Comparison of ENCODE assay signal across 14 mouse cellular contexts in genomic region chr3:52091261-52091797, GRCm38 (mm10). TPM values are rescaled to one million over a fixed set of nuclear protein-coding genes. Genes with fewer than 3 reads are reported as not detected.
DNase-seq lines count a peak whose midpoint lies in the region; ATAC-seq lines count a peak whose summit lies in the region.
"Had no signal": no experiment of that assay in that cellular context is flagged by ENCODE, and none has a peak within 500 bp of the region (broad histone marks: within the 10 kb centered on the region; RNA-seq: fewer than 3 reads in every experiment).

No protein-coding gene starts in this region.

- H3K27me3 ChIP-seq in heart, embryonic 12.5 days (replicated peaks): no peaks in the 10 kb centered on the region
- no peaks in the 10 kb centered on the region for H3K27me3 ChIP-seq in embryonic facial prominence, embryonic 13.5 days
- H3K27me3 ChIP-seq in stomach, embryonic 14.5 days (ENCODE audit: control insufficient read depth, insufficient read depth, low read length): no peaks in the 10 kb centered on the region
- H3K27me3 ChIP-seq: midbrain, embryonic 15.5 days had no signal

- ATAC-seq in heart, embryonic 12.5 days (ENCODE audit: insufficient number of reproducible peaks, low FRiP score): no peak
- ATAC-seq in embryonic facial prominence, embryonic 13.5 days (ENCODE audit: insufficient number of reproducible peaks, insufficient read depth, low FRiP score, low TSS enrichment, low read depth): no peak
- peak; percentile 53; the same call in 1 of the 2 replicates for ATAC-seq in stomach, embryonic 14.5 days (ENCODE audit: insufficient number of reproducible peaks, insufficient read depth, low FRiP score, low read depth)
- ATAC-seq in inflammation-experienced regulatory T-cells, adult 6 months: no peak
- ATAC-seq: midbrain, embryonic 15.5 days had no signal

- intact Hi-C loops in gastrocnemius, postnatal 36 days (cut with DNase I): no loop called here

- no peak overlapping the region for H3K4me3 ChIP-seq in heart, embryonic 12.5 days
- H3K4me3 ChIP-seq in embryonic facial prominence, embryonic 13.5 days: no peak overlapping the region
- no peak overlapping the region for H3K4me3 ChIP-seq in stomach, embryonic 14.5 days (ENCODE audit: low read depth, low read length)
- H3K4me3 ChIP-seq: midbrain, embryonic 15.5 days had no signal

- peaks cover 44% of the 10 kb centered on the region for H3K4me1 ChIP-seq in heart, embryonic 12.5 days (replicated peaks)
- peaks cover 42% of the 10 kb centered on the region for H3K4me1 ChIP-seq in embryonic facial prominence, embryonic 13.5 days
- H3K4me1 ChIP-seq in stomach, embryonic 14.5 days (ENCODE audit: control insufficient read depth, insufficient read depth, low read length): peaks cover 32% of the 10 kb centered on the region

- H3K27ac ChIP-seq in heart, embryonic 12.5 days (ENCODE audit: poor library complexity, severe bottlenecking): peak overlapping the region; percentile 8; the same call in 1 of the 2 replicates
- peak overlapping the region; percentile 75 for H3K27ac ChIP-seq in embryonic facial prominence, embryonic 13.5 days
- H3K27ac ChIP-seq in stomach, embryonic 14.5 days (ENCODE audit: low read length): peak overlapping the region; percentile 17; the same call in 1 of the 2 replicates
- H3K27ac ChIP-seq: midbrain, embryonic 15.5 days had no signal

- H3K4me2 ChIP-seq in heart, embryonic 12.5 days: no peak overlapping the region; the same call in 1 of the 2 replicates
- no peak overlapping the region for H3K4me2 ChIP-seq in embryonic facial prominence, embryonic 13.5 days
- no peak overlapping the region; the same call in 1 of the 2 replicates for H3K4me2 ChIP-seq in stomach, embryonic 14.5 days (replicated peaks; ENCODE audit: low read depth, low read length)
- H3K4me2 ChIP-seq: midbrain, embryonic 15.5 days had no signal

- 0 out of 2 replicates have a peak, but pooled peaks cover 3% of the 10 kb centered on the region for H3K9me3 ChIP-seq in heart, embryonic 12.5 days (replicated peaks)
- H3K9me3 ChIP-seq in embryonic facial prominence, embryonic 13.5 days: no peaks in the 10 kb centered on the region
- H3K9me3 ChIP-seq in stomach, embryonic 14.5 days (ENCODE audit: control insufficient read depth, low read depth, low read length): no peaks in the 10 kb centered on the region
- H3K9me3 ChIP-seq: midbrain, embryonic 15.5 days had no signal

- no peak overlapping the region for H3K9ac ChIP-seq in heart, embryonic 12.5 days
- no peak overlapping the region for H3K9ac ChIP-seq in embryonic facial prominence, embryonic 13.5 days
- H3K9ac ChIP-seq in stomach, embryonic 14.5 days (replicated peaks; ENCODE audit: low read depth, low read length): no peak overlapping the region
- H3K9ac ChIP-seq: midbrain, embryonic 15.5 days had no signal

- 29% methylated on average over 7 of the region's 7 CpGs for WGBS in heart, embryonic 12.5 days
- 16% methylated on average over 7 of the region's 7 CpGs for WGBS in embryonic facial prominence, embryonic 13.5 days
- 28% methylated on average over 7 of the region's 7 CpGs for WGBS in stomach, embryonic 14.5 days

- DNase-seq in heart, adult 11 months: no peak
- peak; percentile 21 to 50 for DNase-seq in kidney, postnatal 4 days
- DNase-seq in kidney, postnatal 36 days: no peak
- DNase-seq in gastrocnemius, postnatal 36 days: no peak
- DNase-seq: adrenal gland, postnatal 14 days; B cell, adult 2 months; cerebellum, postnatal 36 days; left cerebral cortex, postnatal 4 days; lung, postnatal 36 days had no signal

- no peaks in the 10 kb centered on the region for H3K36me3 ChIP-seq in heart, embryonic 12.5 days
- no peaks in the 10 kb centered on the region for H3K36me3 ChIP-seq in embryonic facial prominence, embryonic 13.5 days
- H3K36me3 ChIP-seq in stomach, embryonic 14.5 days (ENCODE audit: control insufficient read depth, insufficient read depth, low read length): no peaks in the 10 kb centered on the region
- H3K36me3 ChIP-seq: midbrain, embryonic 15.5 days had no signal

RNA-seq across cellular contexts. Expression of gene Maml3, which starts 13.5 kb away (rescaled TPM):
- polyA plus RNA-seq in heart, embryonic 12.5 days (2016; fragmentation: Nextera tagmentation; extraction: Ambion mirVana): 2.6 and 3.0 TPM in 2 replicates
- 5.8 and 6.5 TPM in 2 replicates for polyA plus RNA-seq in embryonic facial prominence, embryonic 13.5 days (2015; fragmentation: Nextera tagmentation; extraction: Ambion mirVana)
- polyA plus RNA-seq in stomach, embryonic 14.5 days (2014; fragmentation: Nextera tagmentation; extraction: Ambion mirVana): 8.6 and 9.3 TPM in 2 replicates
- polyA plus RNA-seq in inflammation-experienced regulatory T-cells, adult 6 months (2017; shearing (Covaris generic)): 1 to 10 TPM in 1 of 3 experiments, under 1 TPM in 1, not detected in 1; 0.68 to 2.2 TPM
- 1 to 10 TPM; 1.9 to 2.6 TPM for total RNA-seq in gastrocnemius, postnatal 36 days (2021)

Comparison
In these comparisons a context has a peak if more than half of its experiments do, and no peak if none do; other contexts are left out.
1. DNase-seq: peak in kidney, postnatal 4 days (2 of 2); none in heart, adult 11 months (single experiment), kidney, postnatal 36 days (0 of 2) and gastrocnemius, postnatal 36 days (0 of 2).
2. H3K27ac ChIP-seq: peak in every context shown above with its lines; median percentile 75 in embryonic facial prominence, embryonic 13.5 days; 17 in stomach, embryonic 14.5 days; 8 in heart, embryonic 12.5 days.